Mouse (Mus musculus) central nervous system, embryonic 11.5 days (tissue): ENCODE measurements around the gene Srl. TPM values are rescaled to one million over a fixed set of nuclear protein-coding genes. Genes with fewer than 3 reads are reported as not detected.

Experiments
- polyA plus RNA-seq: library from polyadenylated mRNA; depleted of rRNA; stranded (reverse); fragments of >200 nt; gene quantifications from 2 replicates; pipeline ENCODE4 v1.2.3, GENCODE M21; 2012; rRNA removed

Srl gene
- polyA plus RNA-seq, result 15.9 and 29.7 TPM in 2 replicates

DNA sequence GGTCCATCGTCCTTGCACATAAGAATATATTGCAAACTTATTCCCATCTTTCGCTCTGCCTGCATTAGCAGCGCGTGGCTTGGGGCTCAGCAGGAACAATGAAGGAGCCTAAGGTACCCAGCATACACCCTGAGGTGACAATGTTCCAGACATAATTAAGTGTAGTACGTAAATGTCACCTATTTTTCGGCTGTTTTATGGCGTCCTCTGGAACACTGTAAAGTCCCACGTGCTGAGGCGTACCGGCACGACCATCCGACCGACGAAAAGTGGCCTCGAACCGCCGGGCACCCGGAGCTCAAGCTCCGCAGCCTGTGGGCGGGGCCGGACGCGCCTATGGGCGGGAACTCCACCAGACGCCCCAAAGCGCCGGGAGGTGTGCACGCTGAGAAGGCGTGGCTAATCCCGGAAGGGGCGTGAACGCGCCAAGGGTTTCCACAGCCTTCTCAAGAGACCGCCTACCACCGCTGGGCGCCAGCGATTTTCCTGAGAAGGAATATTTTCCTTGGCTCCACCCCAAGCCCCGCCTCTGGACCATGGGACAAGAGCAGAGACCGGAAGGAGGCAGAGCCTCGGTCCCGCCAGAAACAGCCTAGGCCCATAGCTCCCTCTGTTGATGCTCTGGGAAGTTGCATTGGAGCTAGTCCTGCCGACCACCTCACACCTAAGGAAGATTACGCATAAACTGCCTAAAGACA, at the start of gene Srl:
Srl (minus strand) TSS at position 316 of the 698 bp plus-strand sequence.

DNA sequence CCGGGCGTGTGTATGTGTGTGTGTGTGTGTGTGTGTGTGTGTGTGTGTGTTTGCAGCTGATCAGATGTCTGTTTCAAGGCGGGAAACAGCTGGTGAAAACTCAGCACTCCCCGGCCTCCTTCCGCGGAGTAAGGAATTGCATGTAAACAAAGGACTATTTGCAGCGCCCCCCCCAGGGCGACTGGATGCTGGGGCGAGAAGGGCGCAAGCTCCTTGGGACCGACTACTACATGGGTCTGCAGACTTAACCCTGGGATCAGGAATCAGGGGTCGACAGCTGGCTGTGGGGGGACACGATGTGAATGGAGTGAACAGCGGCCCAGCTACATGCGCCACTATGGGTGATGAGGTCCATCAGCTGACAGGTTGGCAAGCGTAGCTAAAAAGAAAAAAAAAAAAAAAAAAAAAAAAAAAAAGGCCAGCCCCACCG, 18.1 kb upstream of the Srl start, which contains the start of gene Tfap4:
Tfap4 (minus strand) TSS at position 140 of the 430 bp plus-strand sequence.

Other genes with a start within 250 kb of the Srl start
- gene Adcy9, start 121.3 kb downstream of the Srl start, polyA plus RNA-seq, result 2.2 and 2.3 TPM in 2 replicates
- 24.8 and 32.6 TPM in 2 replicates for gene Tfap4, start 18.0 kb upstream of the Srl start, polyA plus RNA-seq
- 52.7 and 72.6 TPM in 2 replicates for gene Glis2, start 52.9 kb upstream of the Srl start, polyA plus RNA-seq
- gene Pam16, start 83.2 kb upstream of the Srl start, polyA plus RNA-seq, result 67.5 and 85.9 TPM in 2 replicates
- gene Vasn, start 98.1 kb upstream of the Srl start, polyA plus RNA-seq, result 8.1 and 19.3 TPM in 2 replicates
- gene Dnaja3, start 98.2 kb upstream of the Srl start, polyA plus RNA-seq, result 23.7 and 26.4 TPM in 2 replicates
- 37.2 and 38.6 TPM in 2 replicates for gene Coro7, start 138.0 kb upstream of the Srl start, polyA plus RNA-seq
- 156 and 168 TPM in 2 replicates for gene Nmral1, start 177.5 kb upstream of the Srl start, polyA plus RNA-seq
- 61.3 and 70.2 TPM in 2 replicates for gene Hmox2, start 184.5 kb upstream of the Srl start, polyA plus RNA-seq
- gene Cdip1, start 248.5 kb upstream of the Srl start, polyA plus RNA-seq, result 47.7 and 68.6 TPM in 2 replicates